9 mouse cellular contexts compared by ENCODE assay signal in the genomic region with DNA sequence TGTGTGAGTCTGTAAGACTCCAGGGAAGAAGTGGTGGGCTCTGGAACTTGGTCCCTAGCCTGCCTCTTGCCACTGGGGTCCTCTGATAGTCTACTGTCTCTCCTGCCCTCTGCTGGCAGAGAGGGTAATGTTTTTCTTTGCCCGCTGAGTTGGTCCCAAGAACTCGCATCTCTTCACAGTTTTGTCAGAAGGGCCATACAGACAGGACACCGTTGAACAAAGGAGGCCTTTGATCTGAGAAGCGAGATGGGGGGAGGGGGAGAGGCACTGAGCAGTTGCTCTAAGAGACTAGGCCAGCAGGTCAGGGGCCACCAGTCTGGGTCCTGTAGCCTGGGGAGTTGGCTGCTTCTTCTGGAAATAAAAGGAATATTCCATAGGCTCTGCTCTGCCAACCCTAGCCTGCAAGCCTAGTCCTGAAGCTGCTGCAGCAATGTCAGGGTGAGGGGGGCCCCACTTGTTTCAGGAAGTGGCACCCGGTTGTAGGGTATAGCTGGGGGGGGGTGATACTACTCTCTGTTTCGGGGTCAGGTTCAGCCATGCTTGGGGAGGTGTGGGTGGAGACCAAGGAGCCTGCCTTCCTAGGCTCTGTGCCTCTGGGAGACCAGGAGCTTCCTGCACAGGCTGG. TPM values are rescaled to one million over a fixed set of nuclear protein-coding genes. Genes with fewer than 3 reads are reported as not detected.
DNase-seq lines count a peak whose midpoint lies in the region; ATAC-seq and TF ChIP-seq lines count a peak whose summit lies in the region.
"Had no signal": no experiment of that assay in that cellular context is flagged by ENCODE, and none has a peak within 500 bp of the region (broad histone marks: within the 10 kb centered on the region; RNA-seq: fewer than 3 reads in every experiment).

No protein-coding gene starts in this region.

- H3K36me3 ChIP-seq in forebrain, embryonic 14.5 days (ENCODE audit: control insufficient read depth, insufficient read depth, low read length) = peaks cover 49% of the 10 kb centered on the region
- peaks cover 7% of the 10 kb centered on the region; the same call in 1 of the 2 replicates for H3K36me3 ChIP-seq in forebrain, embryonic 16.5 days (ENCODE audit: control insufficient read depth, insufficient read depth)
- H3K36me3 ChIP-seq in midbrain, embryonic 10.5 days = peaks cover 69% of the 10 kb centered on the region
- 0 out of 2 replicates have a peak, but pooled peaks cover 17% of the 10 kb centered on the region for H3K36me3 ChIP-seq in midbrain, embryonic 15.5 days (replicated peaks)
- H3K36me3 ChIP-seq in lung, embryonic 14.5 days (ENCODE audit: insufficient read depth) = peaks cover 42% of the 10 kb centered on the region

- 30% methylated on average over 6 of the region's 6 CpGs for WGBS in forebrain, embryonic 14.5 days
- 31% methylated on average over 6 of the region's 6 CpGs for WGBS in forebrain, embryonic 16.5 days
- 27% methylated on average over 6 of the region's 6 CpGs for WGBS in midbrain, embryonic 10.5 days
- WGBS in midbrain, embryonic 15.5 days = 26% methylated on average over 6 of the region's 6 CpGs
- 31% methylated on average over 6 of the region's 6 CpGs for WGBS in lung, embryonic 14.5 days

- TF ChIP-seq CTCF in cortical plate, adult 2 months (IDR thresholded peaks at IDR 0.05; ENCODE audit: extremely low read depth, insufficient read depth, low read length) = peak; percentile 78
- TF ChIP-seq CTCF in lung, embryonic 14.5 days (IDR thresholded peaks at IDR 0.05; ENCODE audit: low read depth) = peak; percentile 80

- ATAC-seq in forebrain, embryonic 14.5 days = no peak
- no peak for ATAC-seq in forebrain, embryonic 16.5 days
- ATAC-seq in midbrain, embryonic 15.5 days (replicated peaks) = no peak
- ATAC-seq in lung, embryonic 14.5 days (ENCODE audit: insufficient read depth) = no peak

- peaks cover 13% of the 10 kb centered on the region; the same call in 1 of the 2 replicates for H3K4me1 ChIP-seq in forebrain, embryonic 14.5 days (ENCODE audit: control insufficient read depth, insufficient read depth, low read length)
- peaks cover 27% of the 10 kb centered on the region for H3K4me1 ChIP-seq in forebrain, embryonic 16.5 days (replicated peaks; ENCODE audit: control insufficient read depth, insufficient read depth, low read length)
- H3K4me1 ChIP-seq in midbrain, embryonic 10.5 days = peaks cover 86% of the 10 kb centered on the region
- H3K4me1 ChIP-seq in midbrain, embryonic 15.5 days = peaks cover 29% of the 10 kb centered on the region
- H3K4me1 ChIP-seq in cortical plate, adult 2 months (ENCODE audit: control insufficient read depth, insufficient read depth, low read length) = peaks cover 10% of the 10 kb centered on the region
- H3K4me1 ChIP-seq in lung, embryonic 14.5 days (ENCODE audit: insufficient read depth) = peaks cover 21% of the 10 kb centered on the region

- H3K4me3 ChIP-seq in forebrain, embryonic 14.5 days (ENCODE audit: low read depth, low read length) = no peak overlapping the region
- no peak overlapping the region for H3K4me3 ChIP-seq in forebrain, embryonic 16.5 days (replicated peaks; ENCODE audit: low read length)
- H3K4me3 ChIP-seq in midbrain, embryonic 10.5 days = no peak overlapping the region; the same call in 1 of the 2 replicates
- H3K4me3 ChIP-seq in midbrain, embryonic 15.5 days = no peak overlapping the region
- no peak overlapping the region for H3K4me3 ChIP-seq in cortical plate, adult 2 months (ENCODE audit: insufficient read depth, low read length)
- no peak overlapping the region for H3K4me3 ChIP-seq in lung, embryonic 14.5 days (ENCODE audit: low read depth, low read length)
- H3K4me3 ChIP-seq: lung, embryonic 15.5 days had no signal

- no peak overlapping the region for H3K9ac ChIP-seq in forebrain, embryonic 14.5 days (ENCODE audit: low read length)
- H3K9ac ChIP-seq in forebrain, embryonic 16.5 days (replicated peaks; ENCODE audit: low read depth, low read length) = no peak overlapping the region
- no peak overlapping the region for H3K9ac ChIP-seq in midbrain, embryonic 15.5 days
- no peak overlapping the region for H3K9ac ChIP-seq in lung, embryonic 14.5 days
- H3K9ac ChIP-seq: lung, embryonic 15.5 days had no signal

- no peak for TF ChIP-seq POLR2A in cortical plate, adult 2 months (IDR thresholded peaks at IDR 0.05; ENCODE audit: extremely low read depth, insufficient read depth, low read length)

- peak; percentile 61 for DNase-seq in forebrain, embryonic 14.5 days (ENCODE audit: low spot score)
- DNase-seq in midbrain, embryonic 10.5 days (ENCODE audit: low spot score) = peak; percentile 71
- DNase-seq in lung, embryonic 14.5 days = peak; percentile 79
- DNase-seq in thymus, postnatal 25 days = peak; percentile 58
- DNase-seq in gastrocnemius, adult 8-10 months (ENCODE audit: low spot score in 2 of 2) = no peak

- H3K4me2 ChIP-seq in forebrain, embryonic 14.5 days (ENCODE audit: low read length) = no peak overlapping the region
- H3K4me2 ChIP-seq in forebrain, embryonic 16.5 days (ENCODE audit: low read length) = no peak overlapping the region
- H3K4me2 ChIP-seq in midbrain, embryonic 15.5 days = no peak overlapping the region
- no peak overlapping the region for H3K4me2 ChIP-seq in lung, embryonic 14.5 days
- H3K4me2 ChIP-seq: lung, embryonic 15.5 days had no signal

- H3K9me3 ChIP-seq in forebrain, embryonic 14.5 days (replicated peaks; ENCODE audit: control insufficient read depth, low read length) = no peaks in the 10 kb centered on the region
- H3K9me3 ChIP-seq in forebrain, embryonic 16.5 days (ENCODE audit: control insufficient read depth, low read length) = no peaks in the 10 kb centered on the region
- H3K9me3 ChIP-seq in midbrain, embryonic 10.5 days (replicated peaks) = no peaks in the 10 kb centered on the region
- no peaks in the 10 kb centered on the region for H3K9me3 ChIP-seq in midbrain, embryonic 15.5 days
- H3K9me3 ChIP-seq in lung, embryonic 14.5 days (ENCODE audit: low read depth, low read length) = no peaks in the 10 kb centered on the region
- H3K9me3 ChIP-seq: lung, embryonic 15.5 days had no signal

- H3K27ac ChIP-seq in forebrain, embryonic 14.5 days (ENCODE audit: low read depth, low read length) = no peak overlapping the region
- no peak overlapping the region for H3K27ac ChIP-seq in forebrain, embryonic 16.5 days (ENCODE audit: low read length)
- peak overlapping the region; percentile 85 for H3K27ac ChIP-seq in midbrain, embryonic 10.5 days (replicated peaks)
- H3K27ac ChIP-seq in midbrain, embryonic 15.5 days = no peak overlapping the region
- 0 out of 2 replicates have a peak overlapping the region, but pooled peaks have one; percentile 5 for H3K27ac ChIP-seq in cortical plate, adult 2 months (ENCODE audit: insufficient read depth, low read length)
- H3K27ac ChIP-seq in lung, embryonic 14.5 days (ENCODE audit: low read depth) = no peak overlapping the region
- H3K27ac ChIP-seq: lung, embryonic 15.5 days had no signal

- no peaks in the 10 kb centered on the region for H3K27me3 ChIP-seq in forebrain, embryonic 14.5 days (replicated peaks; ENCODE audit: control insufficient read depth, insufficient read depth, low read length)
- H3K27me3 ChIP-seq in forebrain, embryonic 16.5 days (replicated peaks; ENCODE audit: control insufficient read depth, insufficient read depth, low read length) = no peaks in the 10 kb centered on the region
- H3K27me3 ChIP-seq in midbrain, embryonic 10.5 days (ENCODE audit: low read depth, poor library complexity, severe bottlenecking) = peaks cover 36% of the 10 kb centered on the region
- peaks cover 3% of the 10 kb centered on the region; the same call in 1 of the 2 replicates for H3K27me3 ChIP-seq in midbrain, embryonic 15.5 days (replicated peaks)
- no peaks in the 10 kb centered on the region for H3K27me3 ChIP-seq in lung, embryonic 14.5 days (ENCODE audit: insufficient read depth, low read length)
- H3K27me3 ChIP-seq: lung, embryonic 15.5 days had no signal

RNA-seq across cellular contexts. Expression of gene Kctd17, which starts 6.6 kb away (rescaled TPM):
- 110 and 113 TPM in 2 replicates for polyA plus RNA-seq in forebrain, embryonic 14.5 days (2014; fragmentation: Nextera tagmentation; extraction: Ambion mirVana)
- polyA plus RNA-seq in forebrain, embryonic 16.5 days (2015; fragmentation: Nextera tagmentation; extraction: Ambion mirVana) = 105 and 141 TPM in 2 replicates
- 64.0 and 68.3 TPM in 2 replicates for polyA plus RNA-seq in midbrain, embryonic 10.5 days (2016; fragmentation: Nextera tagmentation; extraction: Ambion mirVana)
- 162 and 163 TPM in 2 replicates for polyA plus RNA-seq in midbrain, embryonic 15.5 days (2015; fragmentation: Nextera tagmentation; extraction: Ambion mirVana)
- 489 and 526 TPM in 2 replicates for polyA plus RNA-seq in cortical plate, adult 2 months (2012; rRNA removed)
- polyA plus RNA-seq in lung, embryonic 14.5 days (2014; fragmentation: Nextera tagmentation; extraction: Ambion mirVana) = 51.8 and 53.9 TPM in 2 replicates
- total RNA-seq in gastrocnemius, adult 8-10 months (2022) = 10 to 100 TPM in 1 of 4 experiments, 1 to 10 TPM in 3; 5.9 to 10.3 (median 8.2) TPM

RNA-seq across cellular contexts. Expression of gene Mpst, which starts 28.8 kb away (rescaled TPM):
- polyA plus RNA-seq in forebrain, embryonic 14.5 days (2014; fragmentation: Nextera tagmentation; extraction: Ambion mirVana) = 5.9 and 6.1 TPM in 2 replicates
- 4.4 and 5.0 TPM in 2 replicates for polyA plus RNA-seq in forebrain, embryonic 16.5 days (2015; fragmentation: Nextera tagmentation; extraction: Ambion mirVana)
- 0.61 and 1.6 TPM in 2 replicates for polyA plus RNA-seq in midbrain, embryonic 10.5 days (2016; fragmentation: Nextera tagmentation; extraction: Ambion mirVana)
- 4.3 and 5.3 TPM in 2 replicates for polyA plus RNA-seq in midbrain, embryonic 15.5 days (2015; fragmentation: Nextera tagmentation; extraction: Ambion mirVana)
- 66.7 and 72.9 TPM in 2 replicates for polyA plus RNA-seq in cortical plate, adult 2 months (2012; rRNA removed)
- 3.3 and 3.5 TPM in 2 replicates for polyA plus RNA-seq in lung, embryonic 14.5 days (2014; fragmentation: Nextera tagmentation; extraction: Ambion mirVana)
- 10 to 100 TPM; 58.9 to 65.3 (median 59.7) TPM for total RNA-seq in gastrocnemius, adult 8-10 months (2022)

RNA-seq across cellular contexts. Expression of gene Tst, which starts 29.3 kb away (rescaled TPM):
- polyA plus RNA-seq in forebrain, embryonic 14.5 days (2014; fragmentation: Nextera tagmentation; extraction: Ambion mirVana) = 27.0 and 27.4 TPM in 2 replicates
- 25.1 and 28.4 TPM in 2 replicates for polyA plus RNA-seq in forebrain, embryonic 16.5 days (2015; fragmentation: Nextera tagmentation; extraction: Ambion mirVana)
- 8.1 and 9.8 TPM in 2 replicates for polyA plus RNA-seq in midbrain, embryonic 10.5 days (2016; fragmentation: Nextera tagmentation; extraction: Ambion mirVana)
- 11.5 and 15.6 TPM in 2 replicates for polyA plus RNA-seq in midbrain, embryonic 15.5 days (2015; fragmentation: Nextera tagmentation; extraction: Ambion mirVana)
- 65.7 and 67.6 TPM in 2 replicates for polyA plus RNA-seq in cortical plate, adult 2 months (2012; rRNA removed)
- 51.9 and 53.5 TPM in 2 replicates for polyA plus RNA-seq in lung, embryonic 14.5 days (2014; fragmentation: Nextera tagmentation; extraction: Ambion mirVana)
- total RNA-seq in gastrocnemius, adult 8-10 months (2022) = 10 to 100 TPM; 19.1 to 25.8 (median 22.3) TPM

RNA-seq across cellular contexts. Expression of gene Tmprss6, which starts 33.4 kb away (rescaled TPM):
- 0.20 and 0.47 TPM in 2 replicates for polyA plus RNA-seq in forebrain, embryonic 14.5 days (2014; fragmentation: Nextera tagmentation; extraction: Ambion mirVana)
- 0.06 and 0.22 TPM in 2 replicates for polyA plus RNA-seq in forebrain, embryonic 16.5 days (2015; fragmentation: Nextera tagmentation; extraction: Ambion mirVana)
- 0.21 and 0.52 TPM in 2 replicates for polyA plus RNA-seq in midbrain, embryonic 10.5 days (2016; fragmentation: Nextera tagmentation; extraction: Ambion mirVana)
- 0.28 and 0.61 TPM in 2 replicates for polyA plus RNA-seq in midbrain, embryonic 15.5 days (2015; fragmentation: Nextera tagmentation; extraction: Ambion mirVana)
- 0.04 and 0.11 TPM in 2 replicates for polyA plus RNA-seq in cortical plate, adult 2 months (2012; rRNA removed)
- polyA plus RNA-seq in lung, embryonic 14.5 days (2014; fragmentation: Nextera tagmentation; extraction: Ambion mirVana) = 0.18 and 0.37 TPM in 2 replicates
- under 1 TPM in 1 of 4 experiments, not detected in 3; 0.11 TPM for total RNA-seq in gastrocnemius, adult 8-10 months (2022)

RNA-seq across cellular contexts. Expression of gene Tex33, which starts 39.3 kb away (rescaled TPM):
- not detected in 2 replicates for polyA plus RNA-seq in forebrain, embryonic 14.5 days (2014; fragmentation: Nextera tagmentation; extraction: Ambion mirVana)
- polyA plus RNA-seq in forebrain, embryonic 16.5 days (2015; fragmentation: Nextera tagmentation; extraction: Ambion mirVana) = not detected in 2 replicates
- not detected in 2 replicates for polyA plus RNA-seq in midbrain, embryonic 10.5 days (2016; fragmentation: Nextera tagmentation; extraction: Ambion mirVana)
- not detected in 2 replicates for polyA plus RNA-seq in midbrain, embryonic 15.5 days (2015; fragmentation: Nextera tagmentation; extraction: Ambion mirVana)
- not detected in 2 replicates for polyA plus RNA-seq in cortical plate, adult 2 months (2012; rRNA removed)
- not detected in 2 replicates for polyA plus RNA-seq in lung, embryonic 14.5 days (2014; fragmentation: Nextera tagmentation; extraction: Ambion mirVana)
- total RNA-seq in gastrocnemius, adult 8-10 months (2022) = not detected
- polyA plus RNA-seq: lung, embryonic 15.5 days had no signal

Comparison
In these comparisons a context has a peak if more than half of its experiments do, and no peak if none do; other contexts are left out.
1. H3K27ac ChIP-seq: peak in midbrain, embryonic 10.5 days (single experiment) and cortical plate, adult 2 months (single experiment); none in forebrain, embryonic 14.5 days (single experiment), forebrain, embryonic 16.5 days (single experiment), midbrain, embryonic 15.5 days (single experiment) and lung, embryonic 14.5 days (single experiment).
2. DNase-seq: peak in forebrain, embryonic 14.5 days (single experiment), midbrain, embryonic 10.5 days (single experiment), lung, embryonic 14.5 days (single experiment) and thymus, postnatal 25 days (single experiment); none in gastrocnemius, adult 8-10 months (0 of 2).